Mouse (Mus musculus): ENCODE results near the gene Mettl8. TPM values are rescaled to one million over a fixed set of nuclear protein-coding genes. Genes with fewer than 3 reads are reported as not detected.
A peak's percentile ranks its signal among the peaks of the same experiment; 100 is the strongest.

Mettl8 gene
- total RNA-seq, 2 experiments from 2014 or later, result 4.8 TPM

GRCm38 (mm10) chr2:71037447-71037846 is 17.9 kb downstream of the Mettl8 start:
- intact Hi-C loops (cut with DNase I), result loop anchor here (5.0 kb wide), 2 partner anchors 210 to 330 kb away; partner anchors contain the start of gene Tlk1
- DNase-seq, result no peak

- intact Hi-C loops (cut with DNase I), result no loop called here
- DNase-seq, result no peak
Measured at GRCm38 (mm10) chr2:71033987-71034386, 21.4 kb downstream of the Mettl8 start.

GRCm38 (mm10) chr2:71033014-71033413 is 22.4 kb downstream of the Mettl8 start:
- no peak for DNase-seq
- intact Hi-C loops (cut with DNase I), result no loop called here

- no peak for DNase-seq
- intact Hi-C loops (cut with DNase I), result no loop called here
Measured at GRCm38 (mm10) chr2:71031973-71032794, 23.2 kb downstream of the Mettl8 start.

- no peak for DNase-seq
- intact Hi-C loops (cut with DNase I), result no loop called here
Measured at GRCm38 (mm10) chr2:71030663-71031062, 24.7 kb downstream of the Mettl8 start.

- intact Hi-C loops (cut with DNase I), result no loop called here
Measured at GRCm38 (mm10) chr2:71027631-71028030, 27.8 kb downstream of the Mettl8 start.

GRCm38 (mm10) chr2:71026787-71027186 is 28.6 kb downstream of the Mettl8 start:
- no peak for DNase-seq
- intact Hi-C loops (cut with DNase I), result no loop called here

More at GRCm38 (mm10) chr2:71027631-71028030, 27.8 kb downstream of the Mettl8 start:
- no peak for DNase-seq

- no peak for DNase-seq
- intact Hi-C loops (cut with DNase I), result no loop called here
Measured at GRCm38 (mm10) chr2:71025576-71026315, 29.6 kb downstream of the Mettl8 start.

GRCm38 (mm10) chr2:71023986-71024385 is 31.4 kb downstream of the Mettl8 start:
- DNase-seq, result no peak
- intact Hi-C loops (cut with DNase I), result no loop called here

- intact Hi-C loops (cut with DNase I), result no loop called here
- no peak for DNase-seq
Measured at GRCm38 (mm10) chr2:71022991-71023390, 32.4 kb downstream of the Mettl8 start.

- intact Hi-C loops (cut with DNase I), result no loop called here
Measured at GRCm38 (mm10) chr2:71020674-71021073, 34.7 kb downstream of the Mettl8 start.

GRCm38 (mm10) chr2:71019704-71020375 is 35.5 kb downstream of the Mettl8 start:
- intact Hi-C loops (cut with DNase I), result no loop called here
- DNase-seq, result no peak

More at GRCm38 (mm10) chr2:71020674-71021073, 34.7 kb downstream of the Mettl8 start:
- DNase-seq, result no peak

GRCm38 (mm10) chr2:71019277-71019676 is 36.1 kb downstream of the Mettl8 start:
- DNase-seq, result no peak
- intact Hi-C loops (cut with DNase I), result no loop called here

- DNase-seq, result no peak
- intact Hi-C loops (cut with DNase I), result no loop called here
Measured at GRCm38 (mm10) chr2:71013521-71013920, 41.9 kb downstream of the Mettl8 start.

- intact Hi-C loops (cut with DNase I), result no loop called here
- DNase-seq, result no peak
Measured at GRCm38 (mm10) chr2:71011816-71012215, 43.6 kb downstream of the Mettl8 start.

GRCm38 (mm10) chr2:71004354-71004753 is 51.0 kb downstream of the Mettl8 start:
- intact Hi-C loops (cut with DNase I), result no loop called here
- no peak for DNase-seq

GRCm38 (mm10) chr2:71002509-71002908 is 52.9 kb downstream of the Mettl8 start:
- DNase-seq, result no peak

GRCm38 (mm10) chr2:70998771-70999170 is 56.6 kb downstream of the Mettl8 start:
- no peak for DNase-seq
- intact Hi-C loops (cut with DNase I), result no loop called here

More at GRCm38 (mm10) chr2:71002509-71002908, 52.9 kb downstream of the Mettl8 start:
- intact Hi-C loops (cut with DNase I), result no loop called here

- intact Hi-C loops (cut with DNase I), result no loop called here
- DNase-seq, result peak in 1 of 2 experiments; percentile 20
Measured at GRCm38 (mm10) chr2:70996438-70996837, 58.9 kb downstream of the Mettl8 start.

- intact Hi-C loops (cut with DNase I), result no loop called here
- no peak for DNase-seq
Measured at GRCm38 (mm10) chr2:70995900-70996299, 59.5 kb downstream of the Mettl8 start.

GRCm38 (mm10) chr2:70993740-70994139 is 61.6 kb downstream of the Mettl8 start:
- no peak for DNase-seq
- intact Hi-C loops (cut with DNase I), result no loop called here
